Mouse (Mus musculus) cortical plate, adult 2 months (tissue): Measurements from ENCODE around the gene Kmt5b. TPM values are rescaled to one million over a fixed set of nuclear protein-coding genes. Genes with fewer than 3 reads are reported as not detected.

Experiments used
- H3K27ac ChIP-seq: fragments of 200-500 bp; 2 replicates; pipeline ENCODE4 v1.5.1; 2012; ENCODE audit warnings: low read length, control low read depth, inconsistent platforms; ENCODE audit not compliant: insufficient read depth
- H3K4me1 ChIP-seq: fragments of 200-500 bp; 2 replicates; pipeline ENCODE4 v1.6.1; 2011; ENCODE audit warnings: low read length; ENCODE audit not compliant: control insufficient read depth, insufficient read depth
- H3K4me3 ChIP-seq: fragments of 200-500 bp; 2 replicates; pipeline ENCODE4 v1.5.1; 2011; ENCODE audit warnings: mild to moderate bottlenecking, low read length, control low read depth; ENCODE audit not compliant: insufficient read depth
- CTCF ChIP-seq: fragments of 200-500 bp; IDR thresholded peaks from 2 replicates; pipeline ENCODE4 v1.5.1; 2011; ENCODE audit warnings: mild to moderate bottlenecking, control low read depth, low read length; ENCODE audit not compliant: insufficient read depth; ENCODE audit errors: extremely low read depth
- POLR2A ChIP-seq: fragments of 200-500 bp; IDR thresholded peaks from 2 replicates; pipeline ENCODE4 v1.6.1; 2011; ENCODE audit warnings: mild to moderate bottlenecking, low read length, control low read depth; ENCODE audit not compliant: insufficient read depth; ENCODE audit errors: extremely low read depth
- polyA plus RNA-seq: library from polyadenylated mRNA; depleted of rRNA; stranded (reverse); fragments of >200 nt; gene quantifications from 2 replicates; pipeline ENCODE4 v1.2.3, GENCODE M21; 2012; rRNA removed

Gene Kmt5b
- polyA plus RNA-seq, 1 experiment = 26.7 TPM

- H3K27ac ChIP-seq = no peak overlapping the region
These were observed 90.0 kb downstream of the Kmt5b start for GRCm38 (mm10) chr19:3857220-3857619.

GRCm38 (mm10) chr19:3862713-3863112 lies 95.5 kb downstream of the Kmt5b start:
- no peak overlapping the region for H3K27ac ChIP-seq
- H3K4me1 ChIP-seq = peaks cover 2% of the 10 kb centered on the region; the same call in 1 of the 2 replicates
- TF ChIP-seq POLR2A = no peak
- TF ChIP-seq CTCF = no peak
- no peak overlapping the region for H3K4me3 ChIP-seq

More at GRCm38 (mm10) chr19:3857220-3857619, 90.0 kb downstream of the Kmt5b start:
- TF ChIP-seq POLR2A (no peak), CTCF (no peak)
- peaks cover 15% of the 10 kb centered on the region for H3K4me1 ChIP-seq
- H3K4me3 ChIP-seq = no peak overlapping the region

GRCm38 (mm10) chr19:3864960-3865359 lies 97.7 kb downstream of the Kmt5b start:
- Histone ChIP-seq H3K27ac (no peak overlapping the region), H3K4me1 (no peaks in the 10 kb centered on the region; the same call in 1 of the 2 replicates), H3K4me3 (no peak overlapping the region)
- TF ChIP-seq CTCF = peak; percentile 15; the same call in 1 of the 2 replicates
- TF ChIP-seq POLR2A = no peak

Other genes with a start within 250 kb of the Kmt5b start
- 72.4 and 73.4 TPM in 2 replicates for gene Ppp6r3, start 191.7 kb upstream of the Kmt5b start, polyA plus RNA-seq
- gene Lrp5, start 80.9 kb upstream of the Kmt5b start, polyA plus RNA-seq = 3.1 and 3.4 TPM in 2 replicates
- gene 1810055G02Rik, start 59.1 kb upstream of the Kmt5b start, polyA plus RNA-seq = 44.7 and 44.8 TPM in 2 replicates
- 134 and 135 TPM in 2 replicates for gene Chka, start 84.4 kb downstream of the Kmt5b start, polyA plus RNA-seq
- 34.4 and 38.4 TPM in 2 replicates for gene Tcirg1, start 139.7 kb downstream of the Kmt5b start, polyA plus RNA-seq
- gene Ndufs8, start 145.4 kb downstream of the Kmt5b start, polyA plus RNA-seq = 274 and 288 TPM in 2 replicates
- 6.9 and 8.1 TPM in 2 replicates for gene Aldh3b1, start 162.4 kb downstream of the Kmt5b start, polyA plus RNA-seq
- 33.5 and 36.5 TPM in 2 replicates for gene Unc93b1, start 167.8 kb downstream of the Kmt5b start, polyA plus RNA-seq
- not detected in 2 replicates for gene Aldh3b3, start 191.2 kb downstream of the Kmt5b start, polyA plus RNA-seq
- gene Aldh3b2, start 204.9 kb downstream of the Kmt5b start, polyA plus RNA-seq = 2.1 and 2.4 TPM in 2 replicates
- gene Acy3, start 219.1 kb downstream of the Kmt5b start, polyA plus RNA-seq = 4.1 and 4.6 TPM in 2 replicates
- not detected in 2 replicates for gene Tbx10, start 225.3 kb downstream of the Kmt5b start, polyA plus RNA-seq
- gene Nudt8, start 233.2 kb downstream of the Kmt5b start, polyA plus RNA-seq = 4.7 and 7.6 TPM in 2 replicates
- gene Gm49405, start 233.2 kb downstream of the Kmt5b start, polyA plus RNA-seq = 3.1 and 3.2 TPM in 2 replicates
- gene Doc2g, start 235.9 kb downstream of the Kmt5b start, polyA plus RNA-seq = 9.4 and 11.7 TPM in 2 replicates
- gene Ndufv1, start 245.4 kb downstream of the Kmt5b start, polyA plus RNA-seq = 260 and 262 TPM in 2 replicates